Mouse (Mus musculus) intestine, embryonic 16.5 days (tissue): ENCODE results near the gene Wdr82. TPM values are rescaled to one million over a fixed set of nuclear protein-coding genes. Genes with fewer than 3 reads are reported as not detected.

Experiments
- ATAC-seq: fragments of 200-750 bp; cut with Nextera tagmentation; 2 replicates; pipeline ENCODE4 v1.8.0; 2017; ENCODE audit warnings: moderate TSS enrichment, moderate library complexity
- H3K27ac ChIP-seq: fragments of 300-500 bp; sonication (generic); 2 replicates; pipeline ENCODE4 v1.5.1; 2014; ENCODE audit warnings: mild to moderate bottlenecking, low read length
- H3K27me3 ChIP-seq: fragments of 300-500 bp; sonication (generic); replicated peaks from 2 replicates; pipeline ENCODE4 v1.6.1; 2014; ENCODE audit warnings: low read length, control low read depth, mixed read lengths; ENCODE audit not compliant: control insufficient read depth, insufficient read depth
- H3K36me3 ChIP-seq: fragments of 300-500 bp; sonication (generic); 2 replicates; pipeline ENCODE4 v1.6.1; 2014; ENCODE audit warnings: low read length, control low read depth; ENCODE audit not compliant: control insufficient read depth, insufficient read depth
- H3K4me1 ChIP-seq: fragments of 300-500 bp; sonication (generic); 2 replicates; pipeline ENCODE4 v1.6.1; 2014; ENCODE audit warnings: low read length, control low read depth, mixed read lengths; ENCODE audit not compliant: control insufficient read depth, insufficient read depth
- H3K4me2 ChIP-seq: fragments of 300-500 bp; sonication (generic); 2 replicates; pipeline ENCODE4 v1.6.1; 2014; ENCODE audit warnings: low read depth, low read length, control low read depth
- H3K4me3 ChIP-seq: fragments of 300-500 bp; sonication (generic); 2 replicates; pipeline ENCODE4 v1.5.1; 2014; ENCODE audit warnings: mild to moderate bottlenecking, low read length
- H3K9ac ChIP-seq: fragments of 300-500 bp; sonication (generic); 2 replicates; pipeline ENCODE4 v1.6.1; 2014; ENCODE audit warnings: low read depth, low read length
- H3K9me3 ChIP-seq: fragments of 300-500 bp; sonication (generic); 2 replicates; pipeline ENCODE4 v1.6.1; 2016; ENCODE audit warnings: low read length, control low read depth; ENCODE audit not compliant: control insufficient read depth
- WGBS: fragments of 180-500 bp; shearing (Covaris S2); extraction: QIAGEN DNeasy Blood & Tissue Kit; methylation state at CpG from one replicate; pipeline ENCODE4 v1.1.7; 2014; 5-methylcytosine and 5-hydroxymethylcytosine counted together
- polyA plus RNA-seq: library from polyadenylated mRNA; unstranded; fragments of >200 nt; fragmentation: Nextera tagmentation; extraction: Ambion mirVana; gene quantifications from 2 replicates; pipeline ENCODE4 v1.2.1, GENCODE M21; 2015

Wdr82 gene
- polyA plus RNA-seq, 1 experiment from 2014 or later = 12.8 TPM

DNA sequence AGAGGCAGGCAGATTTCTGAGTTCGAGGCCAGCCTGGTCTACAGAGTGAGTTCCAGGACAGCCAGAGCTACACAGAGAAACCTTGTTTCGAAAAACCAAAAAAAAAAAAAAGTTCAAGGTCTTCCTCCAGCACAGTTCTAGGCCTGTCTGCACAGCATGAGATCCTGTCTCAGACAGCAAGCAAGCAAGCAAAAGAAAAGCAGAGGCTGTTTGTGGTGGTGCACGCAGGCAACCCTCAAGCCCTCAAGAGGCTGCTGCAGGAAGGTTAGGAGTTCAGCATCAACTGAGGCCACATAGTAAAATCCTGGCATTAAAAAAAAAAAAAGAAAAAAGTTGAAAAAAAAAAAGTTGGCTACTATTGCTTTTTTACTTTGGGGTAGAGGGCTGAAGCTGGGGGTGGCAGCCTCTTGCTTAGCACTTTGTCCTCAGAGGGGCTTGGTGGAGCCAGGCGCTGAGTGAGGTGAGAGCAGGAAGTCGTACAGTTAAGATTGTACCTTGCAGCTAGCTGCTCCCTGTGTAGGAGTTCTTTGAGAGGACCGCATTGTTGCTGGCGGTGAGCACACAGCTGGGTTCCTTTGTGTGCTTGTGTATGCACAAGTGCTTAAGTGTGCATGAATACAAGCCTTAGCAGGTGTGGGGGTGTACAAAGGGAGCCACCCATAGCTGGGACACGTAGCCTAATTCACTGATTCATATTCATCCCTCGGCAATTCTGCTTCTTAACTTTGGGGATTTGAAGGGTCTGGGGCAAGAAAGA is 40.3 kb downstream of the Wdr82 start:
- Histone ChIP-seq H3K9ac (peak overlapping the region; percentile 70; the same call in 1 of the 2 replicates), H3K4me1 (peaks cover 6% of the 10 kb centered on the region), H3K4me3 (0 out of 2 replicates have a peak overlapping the region, but pooled peaks have one; percentile 37), H3K9me3 (no peaks in the 10 kb centered on the region), H3K4me2 (peak overlapping the region; percentile 68), H3K27ac (no peak overlapping the region), H3K27me3 (no peaks in the 10 kb centered on the region), H3K36me3 (peaks cover 9% of the 10 kb centered on the region; the same call in 1 of the 2 replicates)
- WGBS = 65% methylated on average over 9 of the region's 9 CpGs
- no peak; the same call in 1 of the 2 replicates for ATAC-seq

DNA sequence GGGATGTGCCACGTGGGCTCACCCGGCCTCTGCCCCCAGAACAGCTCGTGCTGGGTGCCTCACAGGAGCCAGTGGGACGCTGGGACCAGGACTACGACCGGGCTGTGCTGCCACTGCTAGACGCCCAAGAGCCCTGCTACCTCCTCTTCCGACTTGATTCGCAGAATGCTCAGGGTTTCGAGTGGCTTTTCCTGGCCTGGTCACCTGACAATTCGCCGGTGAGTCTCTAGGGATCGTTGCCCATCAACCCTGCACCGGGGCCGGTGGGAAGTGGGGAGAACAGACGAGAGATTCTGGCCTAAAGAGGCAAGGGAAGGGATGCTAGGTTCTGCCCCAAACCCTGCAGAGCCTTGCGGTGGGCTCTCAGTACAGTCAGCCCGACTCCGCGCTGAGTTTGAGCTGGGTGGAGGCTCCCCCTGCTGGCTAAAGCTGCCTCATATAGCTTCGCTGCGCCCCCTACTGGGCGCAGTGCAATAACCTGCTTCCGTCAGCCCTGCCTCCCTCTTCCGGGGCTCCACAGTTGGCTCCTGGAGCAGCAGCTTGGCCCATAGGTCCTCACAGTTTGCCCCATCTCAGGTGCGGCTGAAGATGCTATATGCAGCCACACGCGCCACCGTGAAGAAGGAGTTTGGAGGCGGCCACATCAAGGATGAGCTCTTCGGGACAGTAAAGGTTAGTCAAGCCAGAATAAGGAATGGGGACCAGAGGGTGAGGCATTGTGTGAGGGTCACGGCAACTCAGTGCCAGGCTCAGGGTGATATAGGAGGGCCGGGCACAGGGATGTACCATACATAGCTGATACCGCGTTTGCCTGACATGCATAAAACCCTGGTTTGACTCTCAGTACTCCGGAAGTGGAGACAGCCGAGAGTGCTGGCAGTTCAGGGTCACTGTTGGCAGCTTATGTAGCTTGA is 41.2 kb downstream of the Wdr82 start:
- Histone ChIP-seq H3K27ac (peak overlapping the region; percentile 35; the same call in 1 of the 2 replicates), H3K27me3 (no peaks in the 10 kb centered on the region), H3K4me1 (peaks cover 6% of the 10 kb centered on the region), H3K4me3 (peak overlapping the region; percentile 37), H3K4me2 (peak overlapping the region; percentile 68), H3K36me3 (peaks cover 9% of the 10 kb centered on the region; the same call in 1 of the 2 replicates), H3K9ac (peak overlapping the region; percentile 70), H3K9me3 (no peaks in the 10 kb centered on the region)
- ATAC-seq = peak; percentile 88
- WGBS = 23% methylated on average over 37 of the region's 37 CpGs

- H3K4me2 ChIP-seq = no peak overlapping the region
- no peak overlapping the region for H3K27ac ChIP-seq
- no peak for ATAC-seq
- no peak overlapping the region for H3K9ac ChIP-seq
- peaks cover 9% of the 10 kb centered on the region; the same call in 1 of the 2 replicates for H3K36me3 ChIP-seq
- H3K4me3 ChIP-seq = no peak overlapping the region
- no peaks in the 10 kb centered on the region for H3K27me3 ChIP-seq
- H3K4me1 ChIP-seq = peaks cover 6% of the 10 kb centered on the region
- 70% methylated on average over 12 of the region's 12 CpGs for WGBS
- H3K9me3 ChIP-seq = no peaks in the 10 kb centered on the region
Observed at GRCm38 (mm10) chr9:106212594-106212981, 41.9 kb downstream of the Wdr82 start.

- no peaks in the 10 kb centered on the region for H3K9me3 ChIP-seq
- WGBS = 85% methylated on average over 6 of the region's 6 CpGs
- H3K4me2 ChIP-seq = no peak overlapping the region
- no peaks in the 10 kb centered on the region for H3K27me3 ChIP-seq
- no peak overlapping the region for H3K27ac ChIP-seq
- 0 out of 2 replicates have a peak, but pooled peaks cover 6% of the 10 kb centered on the region for H3K36me3 ChIP-seq
- peaks cover 6% of the 10 kb centered on the region for H3K4me1 ChIP-seq
- ATAC-seq = no peak
- no peak overlapping the region for H3K4me3 ChIP-seq
- no peak overlapping the region for H3K9ac ChIP-seq
Observed at GRCm38 (mm10) chr9:106215341-106216125, 44.8 kb downstream of the Wdr82 start.

GRCm38 (mm10) chr9:106216971-106217370 is 46.2 kb downstream of the Wdr82 start:
- ATAC-seq = no peak
- whole genome bisulfite sequencing = 87% methylated on average over 7 of the region's 7 CpGs
- no peaks in the 10 kb centered on the region for H3K27me3 ChIP-seq

GRCm38 (mm10) chr9:106220894-106221523 is 50.3 kb downstream of the Wdr82 start:
- Histone ChIP-seq H3K4me1 (peaks cover 6% of the 10 kb centered on the region), H3K4me2 (no peak overlapping the region), H3K9me3 (no peaks in the 10 kb centered on the region), H3K9ac (no peak overlapping the region), H3K4me3 (no peak overlapping the region), H3K27ac (no peak overlapping the region), H3K27me3 (no peaks in the 10 kb centered on the region; the same call in 1 of the 2 replicates), H3K36me3 (no peaks in the 10 kb centered on the region)
- no peak for ATAC-seq
- WGBS = 58% methylated on average over 8 of the region's 8 CpGs

More at GRCm38 (mm10) chr9:106216971-106217370, 46.2 kb downstream of the Wdr82 start:
- H3K4me1 ChIP-seq = no peaks in the 10 kb centered on the region; the same call in 1 of the 2 replicates
- no peak overlapping the region for H3K27ac ChIP-seq
- H3K36me3 ChIP-seq = 0 out of 2 replicates have a peak, but pooled peaks cover 6% of the 10 kb centered on the region
- no peak overlapping the region for H3K4me3 ChIP-seq
- H3K9ac ChIP-seq = no peak overlapping the region
- no peaks in the 10 kb centered on the region for H3K9me3 ChIP-seq
- no peak overlapping the region for H3K4me2 ChIP-seq

DNA sequence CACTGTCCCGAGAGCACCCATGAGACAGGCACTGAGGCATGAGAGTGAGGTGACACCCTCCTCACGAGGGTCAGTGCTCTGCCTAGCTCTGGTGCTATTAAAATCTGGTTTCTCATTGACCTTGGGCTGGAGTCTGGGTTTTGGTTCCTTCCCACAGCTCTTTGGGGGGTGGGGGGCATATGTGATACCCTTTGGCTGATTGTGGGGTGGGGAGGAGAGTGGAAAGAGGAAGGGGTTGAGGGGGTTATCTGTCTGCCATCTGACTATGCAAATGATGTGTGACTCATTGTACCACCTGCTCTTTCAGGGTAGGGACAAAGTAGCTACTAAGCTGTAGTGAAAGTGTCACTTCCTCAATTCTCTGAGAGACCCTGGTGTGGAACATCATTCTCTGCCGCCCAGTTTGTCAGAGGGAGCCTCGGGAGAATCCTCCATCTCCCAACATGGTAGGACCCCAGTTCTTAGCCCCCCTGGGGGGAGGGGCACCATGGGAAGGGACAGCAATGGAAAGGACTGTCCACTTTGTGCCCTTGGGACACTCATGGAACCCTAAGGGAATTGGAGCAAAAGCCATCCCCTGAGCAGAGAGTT is 51.6 kb downstream of the Wdr82 start, which contains the start of gene Tlr9:
Gene Tlr9, plus strand, starts transcription at position 338 of the 591 bp plus-strand sequence.
- no peaks in the 10 kb centered on the region; the same call in 1 of the 2 replicates for H3K27me3 ChIP-seq
- H3K9ac ChIP-seq = no peak within 1 kb of the TSS

DNA sequence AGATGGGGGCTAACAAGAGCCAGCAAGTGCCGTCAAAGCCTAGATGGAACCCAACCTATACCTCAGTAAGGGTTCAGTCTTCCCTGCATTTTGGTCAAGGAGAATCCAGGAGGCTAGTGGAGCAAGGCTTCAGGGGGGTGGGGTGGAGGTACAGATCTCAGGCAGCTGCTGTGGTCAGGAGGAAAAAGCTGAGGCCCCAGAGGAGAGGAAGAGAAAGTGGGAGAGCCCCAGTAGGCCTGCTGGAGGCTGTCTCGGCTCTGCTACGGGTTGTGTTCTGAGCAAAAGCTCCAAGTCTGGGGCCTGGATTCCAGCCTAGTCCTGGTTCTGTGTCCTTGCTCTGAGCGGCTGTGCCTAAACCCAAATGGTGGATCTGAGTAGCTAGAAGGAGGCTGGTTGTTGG is 52.3 kb downstream of the Wdr82 start:
- H3K9me3 ChIP-seq = no peaks in the 10 kb centered on the region
- H3K36me3 ChIP-seq = no peaks in the 10 kb centered on the region
- peaks cover 20% of the 10 kb centered on the region for H3K4me1 ChIP-seq
- 84% methylated on average over 4 of the region's 4 CpGs for WGBS
- H3K4me3 ChIP-seq = no peak overlapping the region
- H3K4me2 ChIP-seq = no peak overlapping the region
- no peaks in the 10 kb centered on the region; the same call in 1 of the 2 replicates for H3K27me3 ChIP-seq
- H3K9ac ChIP-seq = no peak overlapping the region
- no peak for ATAC-seq
- no peak overlapping the region for H3K27ac ChIP-seq

More for the DNA sequence above, 51.6 kb downstream of the Wdr82 start, which contains the start of gene Tlr9:
- no peak within 1 kb of the TSS for H3K4me3 ChIP-seq
- H3K36me3 ChIP-seq = no peaks in the 10 kb centered on the region
- H3K9me3 ChIP-seq = no peaks in the 10 kb centered on the region
- ATAC-seq = no peak
- peaks cover 18% of the 10 kb centered on the region for H3K4me1 ChIP-seq
- no peak within 1 kb of the TSS for H3K27ac ChIP-seq
- WGBS = 60% methylated on average over 4 of the region's 4 CpGs
- H3K4me2 ChIP-seq = no peak within 1 kb of the TSS
